9 mouse cellular contexts compared by ENCODE assay signal in genomic region chr8:77379300-77379699, GRCm38 (mm10).
DNase-seq lines count a peak whose midpoint lies in the region; ATAC-seq and TF ChIP-seq lines count a peak whose summit lies in the region.
"Had no signal": no experiment of that assay in that cellular context is flagged by ENCODE, and none has a peak within 500 bp of the region (broad histone marks: within the 10 kb centered on the region; RNA-seq: fewer than 3 reads in every experiment).

No protein-coding gene starts in this region.

- no peaks in the 10 kb centered on the region for H3K27me3 ChIP-seq in liver, embryonic 12.5 days (replicated peaks)
- no peaks in the 10 kb centered on the region for H3K27me3 ChIP-seq in stomach, postnatal 0 days (ENCODE audit: control insufficient read depth, insufficient read depth, low read length)
- H3K27me3 ChIP-seq: limb, embryonic 15.5 days had no signal

- peak; percentile 41 for DNase-seq in gastrocnemius, postnatal 14 days
- no peak for DNase-seq in gastrocnemius, postnatal 4 days (ENCODE audit: low spot score in 2 of 2)
- DNase-seq in c-Kit-positive CD71-negative TER-119-negative erythroid progenitor cells, embryonic 14.5 days (ENCODE audit: low read depth), result peak; percentile 30
- DNase-seq in stomach, postnatal 0 days (ENCODE audit: low spot score), result no peak
- no peak for DNase-seq in urinary bladder, postnatal 25 days (ENCODE audit: low spot score)

- peak; percentile 49 for ATAC-seq in CD4-positive, CD25-positive, alpha-beta regulatory T cell, adult 4 months
- 0 out of 2 replicates have a peak, but pooled peaks have one; percentile 46 for ATAC-seq in liver, embryonic 12.5 days
- ATAC-seq in stomach, postnatal 0 days (ENCODE audit: low FRiP score, low TSS enrichment), result no peak
- no peak for ATAC-seq in monocyte, adult 5-6 weeks (replicated peaks; ENCODE audit: insufficient number of reproducible peaks, low FRiP score, low TSS enrichment, poor library complexity, severe bottlenecking)

- intact Hi-C loops in gastrocnemius, postnatal 14 days (cut with DNase I; ENCODE audit: low total_unique reads), result loop anchor here (10.0 kb wide), 1 partner anchor 224 kb away; no protein-coding TSS in a partner anchor

- 52% methylated on average over 11 of the region's 11 CpGs for WGBS in liver, embryonic 12.5 days (ENCODE audit: insufficient replicate concordance)
- 68% methylated on average over 11 of the region's 11 CpGs for WGBS in stomach, postnatal 0 days

- peaks cover 28% of the 10 kb centered on the region for H3K36me3 ChIP-seq in liver, embryonic 12.5 days
- peaks cover 12% of the 10 kb centered on the region for H3K36me3 ChIP-seq in stomach, postnatal 0 days (ENCODE audit: control insufficient read depth, insufficient read depth, low read length)

- no peak overlapping the region for H3K9ac ChIP-seq in liver, embryonic 12.5 days
- H3K9ac ChIP-seq in stomach, postnatal 0 days (ENCODE audit: low read length), result no peak overlapping the region
- H3K9ac ChIP-seq: limb, embryonic 15.5 days had no signal

- no peak for TF ChIP-seq EP300 in stomach, postnatal 0 days (optimal IDR thresholded peaks at IDR 0.05)

- H3K27ac ChIP-seq in liver, embryonic 12.5 days, result no peak overlapping the region
- H3K27ac ChIP-seq in stomach, postnatal 0 days (replicated peaks), result no peak overlapping the region
- H3K27ac ChIP-seq: limb, embryonic 15.5 days had no signal

- H3K4me1 ChIP-seq in liver, embryonic 12.5 days, result 0 out of 2 replicates have a peak, but pooled peaks cover 8% of the 10 kb centered on the region
- no peaks in the 10 kb centered on the region for H3K4me1 ChIP-seq in stomach, postnatal 0 days (replicated peaks; ENCODE audit: control insufficient read depth, insufficient read depth)

- no peak overlapping the region for H3K4me2 ChIP-seq in liver, embryonic 12.5 days
- H3K4me2 ChIP-seq in stomach, postnatal 0 days (replicated peaks; ENCODE audit: low read depth), result no peak overlapping the region
- H3K4me2 ChIP-seq: limb, embryonic 15.5 days had no signal

- H3K4me3 ChIP-seq in liver, embryonic 12.5 days, result no peak overlapping the region
- no peak overlapping the region for H3K4me3 ChIP-seq in stomach, postnatal 0 days (ENCODE audit: low read depth, low read length)
- H3K4me3 ChIP-seq: limb, embryonic 15.5 days had no signal

- peak; percentile 66 for TF ChIP-seq CTCF in stomach, postnatal 0 days (IDR thresholded peaks at IDR 0.05; ENCODE audit: low read depth)

- H3K9me3 ChIP-seq in liver, embryonic 12.5 days (replicated peaks), result no peaks in the 10 kb centered on the region
- H3K9me3 ChIP-seq in stomach, postnatal 0 days (ENCODE audit: control insufficient read depth, low read length), result no peaks in the 10 kb centered on the region
- H3K9me3 ChIP-seq: limb, embryonic 15.5 days had no signal

Comparison
In these comparisons a context has a peak if more than half of its experiments do, and no peak if none do; other contexts are left out.
1. DNase-seq: peak in gastrocnemius, postnatal 14 days (single experiment) and c-Kit-positive CD71-negative TER-119-negative erythroid progenitor cells, embryonic 14.5 days (single experiment); none in gastrocnemius, postnatal 4 days (0 of 2), stomach, postnatal 0 days (single experiment) and urinary bladder, postnatal 25 days (single experiment).
2. ATAC-seq: peak in CD4-positive, CD25-positive, alpha-beta regulatory T cell, adult 4 months (single experiment) and liver, embryonic 12.5 days (single experiment); none in stomach, postnatal 0 days (single experiment) and monocyte, adult 5-6 weeks (single experiment).